Mouse (Mus musculus) forebrain, embryonic 16.5 days (tissue): ENCODE measurements around the gene Drg2. TPM values are rescaled to one million over a fixed set of nuclear protein-coding genes. Genes with fewer than 3 reads are reported as not detected.
A peak's percentile ranks its signal among the peaks of the same experiment; 100 is the strongest.

ENCODE experiments used
- ATAC-seq: fragments of 200-750 bp; cut with Nextera tagmentation; 2 replicates; pipeline ENCODE4 v1.8.0; 2017; ENCODE audit warnings: mild to moderate bottlenecking, moderate library complexity
- H3K27ac ChIP-seq: fragments of 300-500 bp; sonication (generic); 2 replicates; pipeline ENCODE4 v1.5.1; 2014; ENCODE audit warnings: low read length, control low read depth
- H3K27me3 ChIP-seq: fragments of 300-500 bp; sonication (generic); replicated peaks from 2 replicates; pipeline ENCODE4 v1.6.1; 2014; ENCODE audit warnings: low read length; ENCODE audit not compliant: control insufficient read depth, insufficient read depth
- H3K36me3 ChIP-seq: fragments of 300-500 bp; sonication (generic); 2 replicates; pipeline ENCODE4 v1.6.1; 2014; ENCODE audit not compliant: control insufficient read depth, insufficient read depth
- H3K4me1 ChIP-seq: fragments of 300-500 bp; sonication (generic); replicated peaks from 2 replicates; pipeline ENCODE4 v1.6.1; 2014; ENCODE audit warnings: low read length; ENCODE audit not compliant: control insufficient read depth, insufficient read depth
- H3K4me2 ChIP-seq: fragments of 300-500 bp; sonication (generic); 2 replicates; pipeline ENCODE4 v1.6.1; 2014; ENCODE audit warnings: mild to moderate bottlenecking, low read length, control low read depth
- H3K4me3 ChIP-seq: fragments of 300-500 bp; sonication (generic); replicated peaks from 2 replicates; pipeline ENCODE4 v1.5.1; 2014; ENCODE audit warnings: mild to moderate bottlenecking, low read length, control low read depth
- H3K9ac ChIP-seq: fragments of 300-500 bp; sonication (generic); replicated peaks from 2 replicates; pipeline ENCODE4 v1.6.1; 2014; ENCODE audit warnings: low read depth, low read length, control low read depth
- H3K9me3 ChIP-seq: fragments of 300-500 bp; sonication (generic); 2 replicates; pipeline ENCODE4 v1.6.1; 2016; ENCODE audit warnings: low read length; ENCODE audit not compliant: control insufficient read depth
- WGBS: fragments of 180-500 bp; shearing (Covaris S2); extraction: QIAGEN DNeasy Blood & Tissue Kit; methylation state at CpG from one replicate; pipeline ENCODE4 v1.1.7; 2014; 5-methylcytosine and 5-hydroxymethylcytosine counted together
- polyA plus RNA-seq: library from polyadenylated mRNA; unstranded; fragments of >200 nt; fragmentation: Nextera tagmentation; extraction: Ambion mirVana; gene quantifications from 2 replicates; pipeline ENCODE4 v1.2.1, GENCODE M21; 2015

Gene Drg2
- polyA plus RNA-seq, 1 experiment from 2014 or later = 103 TPM

DNA sequence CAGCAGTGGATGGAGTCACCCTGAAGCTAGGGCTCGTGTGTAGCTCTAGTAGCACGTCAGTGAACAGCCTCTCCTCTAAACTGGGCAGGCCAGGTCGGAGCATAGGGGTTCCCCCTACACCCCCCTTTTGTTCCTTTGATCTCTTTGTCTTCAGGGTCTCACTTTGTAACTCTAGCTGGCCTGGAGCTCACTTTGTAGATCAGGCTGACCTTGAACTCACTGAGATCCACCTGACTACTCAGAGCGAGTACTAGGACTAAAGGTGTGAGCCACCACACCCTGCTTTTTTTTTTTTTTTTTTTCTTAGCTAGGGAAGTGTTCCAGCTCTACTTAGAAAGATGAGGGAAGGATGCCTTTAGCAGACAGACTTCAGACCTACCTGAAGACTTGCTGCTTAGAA lies 10.4 kb upstream of the Drg2 start:
- Histone ChIP-seq H3K9ac (no peak overlapping the region), H3K4me1 (no peaks in the 10 kb centered on the region), H3K9me3 (no peaks in the 10 kb centered on the region), H3K27ac (no peak overlapping the region), H3K27me3 (no peaks in the 10 kb centered on the region), H3K36me3 (peaks cover 13% of the 10 kb centered on the region), H3K4me3 (no peak overlapping the region), H3K4me2 (no peak overlapping the region)
- no peak for ATAC-seq
- WGBS = 67% methylated on average over 4 of the region's 4 CpGs

DNA sequence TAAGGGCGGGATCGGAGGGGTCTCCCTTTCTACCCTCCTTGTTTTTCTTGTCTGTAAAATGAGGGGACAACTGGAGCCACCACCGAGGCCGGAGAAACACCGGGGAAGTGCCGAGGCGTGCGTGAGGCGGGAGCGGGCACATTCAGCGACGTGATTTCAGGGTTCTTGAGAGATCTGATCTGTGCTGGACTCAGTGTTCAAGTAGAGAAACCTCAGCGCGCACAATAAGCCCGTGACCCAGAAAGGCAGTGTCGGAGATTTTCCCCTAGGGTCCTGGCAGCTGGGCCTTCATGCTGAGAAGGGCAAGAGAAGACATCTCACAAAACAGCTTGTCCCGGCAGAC lies 325 bp downstream of the Drg2 start:
- H3K4me3 ChIP-seq = peak overlapping the region; percentile 69
- WGBS = under 1% methylated on average over 17 of the region's 17 CpGs
- H3K4me2 ChIP-seq = peak overlapping the region; percentile 86
- H3K36me3 ChIP-seq = peaks cover 12% of the 10 kb centered on the region
- H3K9me3 ChIP-seq = no peaks in the 10 kb centered on the region
- ATAC-seq = peak; percentile 24
- peaks cover 10% of the 10 kb centered on the region for H3K4me1 ChIP-seq
- 0 out of 2 replicates have a peak overlapping the region, but pooled peaks have one; percentile 43 for H3K27ac ChIP-seq
- H3K9ac ChIP-seq = peak overlapping the region; percentile 73
- no peaks in the 10 kb centered on the region for H3K27me3 ChIP-seq

DNA sequence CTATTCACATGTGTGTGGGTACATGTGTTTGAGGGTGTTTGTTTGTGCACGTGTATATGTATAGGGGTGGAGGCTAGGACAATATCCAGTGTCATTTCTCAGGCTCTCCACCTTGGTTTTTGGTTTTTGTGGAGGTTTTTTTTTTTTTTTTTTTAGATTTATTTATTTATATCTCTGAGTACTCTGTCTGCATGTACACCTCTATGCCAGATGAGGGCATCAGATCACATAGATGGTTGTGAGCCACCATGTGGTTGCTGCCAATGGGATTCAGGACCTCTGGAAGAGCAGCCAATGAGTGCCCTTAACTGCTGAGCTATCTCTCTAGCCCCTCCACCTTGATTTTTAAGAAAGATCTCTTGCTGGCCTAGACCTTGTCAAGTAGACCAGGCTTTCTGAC lies 3.6 kb downstream of the Drg2 start:
- H3K27me3 ChIP-seq = no peaks in the 10 kb centered on the region
- H3K9ac ChIP-seq = no peak overlapping the region
- no peak overlapping the region for H3K4me3 ChIP-seq
- H3K27ac ChIP-seq = no peak overlapping the region
- WGBS = 91% methylated on average over 1 of the region's 1 CpGs
- peaks cover 36% of the 10 kb centered on the region for H3K36me3 ChIP-seq
- no peaks in the 10 kb centered on the region for H3K9me3 ChIP-seq
- H3K4me2 ChIP-seq = no peak overlapping the region
- peaks cover 10% of the 10 kb centered on the region for H3K4me1 ChIP-seq
- ATAC-seq = no peak

DNA sequence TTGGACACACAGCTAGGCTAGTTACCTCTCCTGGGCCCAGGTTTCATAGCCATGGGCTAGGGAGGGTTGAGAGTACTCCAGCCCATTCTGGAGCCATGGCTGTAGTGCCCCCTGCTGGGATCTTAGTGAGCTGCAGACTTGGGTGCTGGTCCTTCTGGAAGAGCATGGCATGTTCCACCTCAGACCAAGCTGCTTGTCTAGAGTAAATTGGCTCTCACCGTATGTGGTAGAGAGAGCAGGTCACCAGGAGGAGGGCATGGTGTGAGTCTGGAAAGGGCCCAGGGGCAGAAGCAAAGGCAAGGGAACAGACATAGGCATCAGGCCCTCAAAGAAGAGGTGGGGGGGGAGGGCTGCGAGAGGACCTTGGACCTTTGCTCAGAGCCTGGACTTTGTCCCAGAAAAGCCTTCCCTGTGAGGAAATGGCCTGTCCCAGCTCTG lies 11.6 kb downstream of the Drg2 start:
- no peak overlapping the region for H3K9ac ChIP-seq
- ATAC-seq = no peak
- no peaks in the 10 kb centered on the region for H3K27me3 ChIP-seq
- no peak overlapping the region for H3K4me3 ChIP-seq
- no peak overlapping the region for H3K27ac ChIP-seq
- no peak overlapping the region for H3K4me2 ChIP-seq
- H3K9me3 ChIP-seq = no peaks in the 10 kb centered on the region
- WGBS = 95% methylated on average over 2 of the region's 2 CpGs
- no peaks in the 10 kb centered on the region for H3K4me1 ChIP-seq
- peaks cover 39% of the 10 kb centered on the region for H3K36me3 ChIP-seq

DNA sequence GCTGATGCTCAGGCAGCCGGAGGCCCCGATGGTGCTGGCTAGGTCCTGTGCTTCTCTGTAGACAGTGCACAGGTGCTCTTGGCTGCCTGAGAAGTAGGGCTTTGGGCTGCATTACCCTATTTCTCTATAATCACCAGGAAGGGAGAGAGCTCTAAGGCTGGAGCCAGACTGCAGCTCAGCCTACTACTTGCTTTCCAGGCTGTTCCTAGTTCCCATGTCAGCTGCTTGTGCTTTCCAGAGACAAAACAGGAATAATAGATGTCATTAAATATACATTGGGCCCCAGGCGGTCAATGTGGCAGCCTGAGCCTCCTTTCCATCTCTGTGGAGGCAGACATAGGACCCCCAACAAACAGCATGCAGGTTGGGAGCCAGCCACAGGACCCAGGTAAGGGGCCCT lies 14.6 kb downstream of the Drg2 start, which contains the start of gene Myo15:
Myo15 (plus strand) TSS at position 301 of the 400 bp plus-strand sequence.
- Histone ChIP-seq H3K27me3 (no peaks in the 10 kb centered on the region), H3K36me3 (peaks cover 20% of the 10 kb centered on the region), H3K4me3 (no peak within 1 kb of the TSS), H3K9me3 (no peaks in the 10 kb centered on the region), H3K9ac (no peak within 1 kb of the TSS), H3K4me2 (no peak within 1 kb of the TSS), H3K4me1 (no peaks in the 10 kb centered on the region), H3K27ac (no peak within 1 kb of the TSS)
- WGBS = 88% methylated on average over 3 of the region's 3 CpGs
- no peak for ATAC-seq

DNA sequence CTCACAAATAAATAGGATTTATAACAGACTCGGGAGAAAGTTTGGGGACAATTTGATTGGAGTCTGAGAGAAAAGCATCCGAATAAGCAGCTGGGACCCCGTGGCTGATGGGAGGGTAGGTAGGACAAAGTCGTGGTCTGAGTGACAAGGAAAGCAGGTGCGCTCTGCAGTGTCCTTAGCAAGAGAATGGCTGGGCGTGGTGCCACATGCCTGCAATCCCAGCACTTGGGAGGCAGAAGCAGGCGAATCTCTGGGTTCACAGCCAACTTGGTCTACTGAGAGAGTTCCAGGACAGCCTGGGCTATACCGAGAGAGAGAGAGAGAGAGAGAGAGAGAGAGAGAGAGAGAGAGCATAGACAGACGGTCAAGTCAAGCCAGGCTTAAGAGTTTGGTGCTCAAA lies 16.4 kb downstream of the Drg2 start:
- Histone ChIP-seq H3K9me3 (no peaks in the 10 kb centered on the region), H3K9ac (no peak overlapping the region), H3K27ac (no peak overlapping the region), H3K36me3 (peaks cover 10% of the 10 kb centered on the region; the same call in 1 of the 2 replicates), H3K4me3 (no peak overlapping the region), H3K4me1 (no peaks in the 10 kb centered on the region), H3K4me2 (no peak overlapping the region), H3K27me3 (no peaks in the 10 kb centered on the region)
- ATAC-seq = no peak
- 83% methylated on average over 9 of the region's 9 CpGs for WGBS

DNA sequence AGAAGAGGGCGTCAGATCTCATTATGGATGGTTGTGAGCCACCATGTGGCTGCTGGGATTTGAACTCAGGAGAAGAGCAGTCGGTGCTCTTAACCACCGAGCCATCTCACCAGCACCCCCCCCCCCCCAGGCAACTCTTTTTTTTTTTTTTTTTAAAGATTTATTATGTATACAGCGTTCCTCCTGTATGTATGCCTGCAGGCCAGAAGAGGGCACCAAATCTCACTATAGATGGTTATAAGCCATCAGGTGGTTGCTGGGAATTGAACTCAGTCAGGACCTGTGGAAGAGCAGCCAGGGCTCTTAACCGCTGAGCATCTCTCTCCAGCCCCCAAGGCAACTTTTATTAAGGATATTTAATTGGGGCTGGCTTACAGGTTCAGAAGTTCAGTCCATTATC lies 20.1 kb downstream of the Drg2 start:
- ATAC-seq = no peak
- H3K9ac ChIP-seq = no peak overlapping the region
- H3K4me3 ChIP-seq = no peak overlapping the region
- H3K9me3 ChIP-seq = no peaks in the 10 kb centered on the region
- WGBS = 79% methylated on average over 5 of the region's 5 CpGs
- no peak overlapping the region for H3K4me2 ChIP-seq
- no peaks in the 10 kb centered on the region for H3K4me1 ChIP-seq
- H3K36me3 ChIP-seq = peaks cover 2% of the 10 kb centered on the region; the same call in 1 of the 2 replicates
- no peaks in the 10 kb centered on the region for H3K27me3 ChIP-seq
- H3K27ac ChIP-seq = no peak overlapping the region

DNA sequence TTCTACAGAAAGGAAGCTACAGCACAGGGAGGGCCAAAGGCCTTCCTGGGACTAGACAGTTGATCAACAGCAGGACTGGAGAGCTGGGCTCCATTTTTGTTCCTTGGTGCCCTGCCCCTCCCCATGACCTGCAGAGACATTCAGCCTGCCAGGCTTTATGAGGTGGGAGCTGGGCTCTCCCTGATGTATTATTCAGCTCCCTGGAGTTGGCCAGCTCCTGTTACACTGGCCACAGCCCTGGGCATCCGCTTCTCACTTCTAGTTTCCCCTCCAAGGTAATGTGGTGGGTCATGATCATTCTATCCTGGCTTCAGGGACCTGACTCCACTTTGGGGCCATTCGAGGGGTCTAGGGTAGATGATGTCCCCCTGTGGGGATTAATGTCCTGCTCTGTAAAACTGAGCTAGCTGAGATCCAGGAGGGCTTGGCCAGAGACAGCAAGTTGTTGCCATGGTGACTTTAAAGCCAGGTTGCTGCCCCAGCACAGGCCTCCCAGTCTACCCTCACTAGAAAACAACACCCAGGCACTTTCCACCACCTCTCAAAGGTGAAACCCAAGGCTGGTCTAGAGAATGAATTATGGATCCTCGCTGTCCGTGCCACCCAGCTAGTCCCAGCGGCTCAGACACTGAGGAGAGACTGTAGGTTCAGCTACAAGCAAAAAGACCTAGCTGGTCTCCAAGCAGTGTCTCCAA lies 21.4 kb downstream of the Drg2 start:
- Histone ChIP-seq H3K9ac (no peak overlapping the region), H3K4me2 (no peak overlapping the region), H3K4me3 (no peak overlapping the region), H3K4me1 (no peaks in the 10 kb centered on the region), H3K9me3 (no peaks in the 10 kb centered on the region), H3K27me3 (no peaks in the 10 kb centered on the region), H3K36me3 (no peaks in the 10 kb centered on the region), H3K27ac (no peak overlapping the region)
- no peak for ATAC-seq
- WGBS = 86% methylated on average over 5 of the region's 5 CpGs

DNA sequence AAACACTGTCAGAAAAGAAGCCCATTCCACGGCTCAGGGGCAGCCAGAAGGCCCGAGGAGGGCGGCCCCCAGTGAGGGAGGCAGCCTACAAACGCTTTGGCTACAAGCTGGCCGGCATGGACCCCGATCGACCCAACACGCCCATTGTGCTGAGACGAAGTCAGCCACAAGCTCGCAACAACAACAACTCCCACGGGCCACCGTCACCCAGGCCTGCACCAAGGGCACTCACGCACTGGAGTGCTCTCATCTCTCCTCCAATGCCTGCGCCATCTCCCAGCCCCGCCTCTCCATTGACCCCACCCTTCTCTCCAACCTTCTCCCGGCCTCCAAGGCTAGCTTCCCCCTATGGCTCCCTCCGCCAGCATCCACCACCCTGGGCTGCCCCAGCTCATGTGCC lies 23.7 kb downstream of the Drg2 start:
- no peak overlapping the region for H3K9ac ChIP-seq
- H3K36me3 ChIP-seq = no peaks in the 10 kb centered on the region
- no peaks in the 10 kb centered on the region for H3K9me3 ChIP-seq
- H3K27me3 ChIP-seq = no peaks in the 10 kb centered on the region
- H3K27ac ChIP-seq = no peak overlapping the region
- ATAC-seq = no peak
- H3K4me1 ChIP-seq = no peaks in the 10 kb centered on the region
- H3K4me2 ChIP-seq = no peak overlapping the region
- 45% methylated on average over 17 of the region's 17 CpGs for WGBS
- no peak overlapping the region for H3K4me3 ChIP-seq

DNA sequence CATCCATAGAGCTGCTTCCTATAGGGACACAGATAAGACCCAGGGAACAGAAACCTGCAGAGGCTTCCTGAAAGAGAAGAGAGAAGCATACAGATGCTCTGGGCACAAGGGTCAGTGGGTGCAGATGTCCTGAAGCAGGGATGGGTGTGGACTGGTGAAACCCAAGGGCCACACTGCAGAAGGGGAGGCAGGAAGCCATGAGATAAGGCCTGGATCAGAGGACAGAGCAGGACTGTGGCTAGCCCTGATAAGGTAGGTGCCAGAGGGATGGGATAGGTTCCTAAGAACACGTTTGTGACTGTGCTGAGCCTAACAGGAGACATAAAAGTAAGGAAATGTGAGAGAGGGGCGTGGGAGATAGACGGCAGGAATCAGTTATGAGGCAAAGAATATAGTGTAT lies 31.9 kb downstream of the Drg2 start:
- Histone ChIP-seq H3K4me3 (no peak overlapping the region), H3K4me1 (no peaks in the 10 kb centered on the region), H3K27me3 (no peaks in the 10 kb centered on the region), H3K27ac (no peak overlapping the region), H3K9ac (no peak overlapping the region), H3K4me2 (no peak overlapping the region), H3K9me3 (no peaks in the 10 kb centered on the region), H3K36me3 (no peaks in the 10 kb centered on the region)
- 70% methylated on average over 3 of the region's 3 CpGs for WGBS
- no peak for ATAC-seq
